Comparison of ENCODE assay signal across 26 mouse cellular contexts in genomic region chr2:35161846-35162488, GRCm38 (mm10). TPM values are rescaled to one million over a fixed set of nuclear protein-coding genes. Genes with fewer than 3 reads are reported as not detected.
A peak's percentile ranks its signal among the peaks of the same experiment; 100 is the strongest.
DNase-seq lines count a peak whose midpoint lies in the region; ATAC-seq and TF ChIP-seq lines count a peak whose summit lies in the region.
"Had no signal": no experiment of that assay in that cellular context is flagged by ENCODE, and none has a peak within 500 bp of the region (broad histone marks: within the 10 kb centered on the region; RNA-seq: fewer than 3 reads in every experiment).

No protein-coding gene starts in this region.

- H3K9me3 ChIP-seq in heart, embryonic 11.5 days (replicated peaks; ENCODE audit: control insufficient read depth, low read length): no peaks in the 10 kb centered on the region
- no peaks in the 10 kb centered on the region for H3K9me3 ChIP-seq in liver, postnatal 0 days (ENCODE audit: low read length)
- H3K9me3 ChIP-seq: embryonic facial prominence, embryonic 13.5 days; forebrain, embryonic 12.5 days; G1E; heart, embryonic 15.5 days; hindbrain, embryonic 13.5 days; limb, embryonic 10.5 days; liver, embryonic 13.5 days; midbrain, embryonic 12.5 days had no signal

- no peak for TF ChIP-seq EP300 in heart, adult 2 months (IDR thresholded peaks at IDR 0.05; ENCODE audit: insufficient read depth, low read depth, low read length)
- peak; percentile 33; the same call in 1 of the 2 replicates for TF ChIP-seq EP300 in liver, postnatal 0 days (IDR thresholded peaks at IDR 0.05; ENCODE audit: low read depth)

- peak overlapping the region; percentile 44 for H3K27ac ChIP-seq in heart, adult 2 months
- no peak overlapping the region for H3K27ac ChIP-seq in heart, embryonic 11.5 days (ENCODE audit: low read depth, low read length)
- H3K27ac ChIP-seq in liver, adult 2 months (replicated peaks; ENCODE audit: insufficient read depth, low read depth, low read length): 0 out of 2 replicates have a peak overlapping the region, but pooled peaks have one; percentile 25
- H3K27ac ChIP-seq in liver, postnatal 0 days (ENCODE audit: low read depth): peak overlapping the region; percentile 45
- H3K27ac ChIP-seq: embryonic facial prominence, embryonic 13.5 days; forebrain, embryonic 12.5 days; heart, embryonic 15.5 days; hindbrain, embryonic 13.5 days; layer of hippocampus, adult 2 months; limb, embryonic 10.5 days; liver, embryonic 13.5 days; midbrain, embryonic 12.5 days had no signal

- no peak for ATAC-seq in heart, embryonic 11.5 days (replicated peaks; ENCODE audit: insufficient number of reproducible peaks, low FRiP score, low TSS enrichment)
- no peak for ATAC-seq in liver, postnatal 0 days
- ATAC-seq: Patski had no signal

- peaks cover 4% of the 10 kb centered on the region for H3K4me1 ChIP-seq in heart, adult 2 months (ENCODE audit: control insufficient read depth, insufficient read depth, low read length)
- H3K4me1 ChIP-seq in heart, embryonic 11.5 days (ENCODE audit: control insufficient read depth, insufficient read depth, low read length): no peaks in the 10 kb centered on the region; the same call in 1 of the 2 replicates
- peaks cover 14% of the 10 kb centered on the region for H3K4me1 ChIP-seq in liver, adult 2 months (ENCODE audit: control insufficient read depth, insufficient read depth, low read length)
- peaks cover 5% of the 10 kb centered on the region; the same call in 1 of the 2 replicates for H3K4me1 ChIP-seq in liver, postnatal 0 days (ENCODE audit: insufficient read depth)
- H3K4me1 ChIP-seq: embryonic facial prominence, embryonic 13.5 days; forebrain, embryonic 12.5 days; hindbrain, embryonic 13.5 days; limb, embryonic 10.5 days; liver, embryonic 13.5 days; midbrain, embryonic 12.5 days had no signal

- 20% methylated on average over 4 of the region's 4 CpGs for WGBS in heart, adult 2 months
- WGBS in heart, embryonic 11.5 days (ENCODE audit: insufficient replicate concordance): 72% methylated on average over 4 of the region's 4 CpGs
- 75% methylated on average over 4 of the region's 4 CpGs for WGBS in liver, adult 2 months
- 69% methylated on average over 4 of the region's 4 CpGs for WGBS in liver, postnatal 0 days (ENCODE audit: insufficient replicate concordance)

- H3K4me3 ChIP-seq in heart, adult 2 months: no peak overlapping the region
- no peak overlapping the region for H3K4me3 ChIP-seq in heart, embryonic 11.5 days (ENCODE audit: low read depth, low read length)
- no peak overlapping the region for H3K4me3 ChIP-seq in liver, adult 2 months (ENCODE audit: insufficient read depth, low read depth, low read length)
- H3K4me3 ChIP-seq in liver, postnatal 0 days (ENCODE audit: low read depth, low read length): no peak overlapping the region
- H3K4me3 ChIP-seq: embryonic facial prominence, embryonic 13.5 days; erythroblast, embryonic 14.5 days; forebrain, embryonic 12.5 days; heart, embryonic 15.5 days; hindbrain, embryonic 13.5 days; layer of hippocampus, adult 2 months; limb, embryonic 10.5 days; liver, embryonic 13.5 days; midbrain, embryonic 12.5 days had no signal

- intact Hi-C loops in heart, adult 2 months (cut with DNase I): no loop called here

- peak in 1 of 2 experiments; percentile 35 for DNase-seq in heart, adult 2 months
- no peak for DNase-seq in liver, adult 2 months (ENCODE audit: extremely low read depth, low read depth, low spot score)
- no peak for DNase-seq in liver
- DNase-seq in A20 (ENCODE audit: low read depth, low spot score): peak; percentile 17
- no peak for DNase-seq in liver, postnatal 0 days
- no peak for DNase-seq in thymus, adult 18-20 months
- DNase-seq: adrenal gland, postnatal 36 days; B cell, adult 2 months; cerebellum, adult 11 months; cerebellum, adult 9-11 months; gastrocnemius, postnatal 25 days; kidney, adult 9 months; kidney, postnatal 25 days; liver, embryonic 13.5 days had no signal

- H3K4me2 ChIP-seq in heart, embryonic 11.5 days: no peak overlapping the region
- no peak overlapping the region for H3K4me2 ChIP-seq in liver, postnatal 0 days (ENCODE audit: low read depth, low read length)
- H3K4me2 ChIP-seq: embryonic facial prominence, embryonic 13.5 days; forebrain, embryonic 12.5 days; heart, embryonic 15.5 days; hindbrain, embryonic 13.5 days; liver, embryonic 13.5 days; midbrain, embryonic 12.5 days had no signal

- no peak for TF ChIP-seq CTCF in heart, adult 2 months (IDR thresholded peaks at IDR 0.05)
- no peak for TF ChIP-seq CTCF in liver, adult 2 months (IDR thresholded peaks at IDR 0.05; ENCODE audit: low read depth, low read length)
- no peak for TF ChIP-seq CTCF in liver, postnatal 0 days (IDR thresholded peaks at IDR 0.05; ENCODE audit: low read depth)

- H3K79me2 ChIP-seq in heart, adult 2 months (replicated peaks; ENCODE audit: control insufficient read depth, insufficient read depth, low read length): no peaks in the 10 kb centered on the region
- no peaks in the 10 kb centered on the region for H3K79me2 ChIP-seq in liver, adult 2 months (ENCODE audit: control insufficient read depth, insufficient read depth, low read length)

- H3K9ac ChIP-seq in heart, adult 2 months (ENCODE audit: low read depth, low read length): no peak overlapping the region
- no peak overlapping the region for H3K9ac ChIP-seq in heart, embryonic 11.5 days (ENCODE audit: low read depth, low read length)
- H3K9ac ChIP-seq in liver, adult 2 months (ENCODE audit: low read depth, low read length): no peak overlapping the region
- no peak overlapping the region for H3K9ac ChIP-seq in liver, postnatal 0 days (replicated peaks)
- H3K9ac ChIP-seq: embryonic facial prominence, embryonic 13.5 days; forebrain, embryonic 12.5 days; heart, embryonic 15.5 days; hindbrain, embryonic 13.5 days; liver, embryonic 13.5 days; midbrain, embryonic 12.5 days had no signal

- TF ChIP-seq POLR2A in heart, adult 2 months (IDR thresholded peaks at IDR 0.05; ENCODE audit: insufficient read depth, low read depth, low read length): no peak
- TF ChIP-seq POLR2A in liver, adult 2 months (IDR thresholded peaks at IDR 0.05; ENCODE audit: extremely low read depth, insufficient read depth, low read length): no peak

- no peaks in the 10 kb centered on the region for H3K27me3 ChIP-seq in heart, adult 2 months (ENCODE audit: control insufficient read depth, insufficient read depth, low read length)
- H3K27me3 ChIP-seq in heart, embryonic 11.5 days (ENCODE audit: control insufficient read depth, insufficient read depth, low read length): no peaks in the 10 kb centered on the region
- H3K27me3 ChIP-seq in liver, adult 2 months (ENCODE audit: control insufficient read depth, insufficient read depth, low read length): no peaks in the 10 kb centered on the region
- no peaks in the 10 kb centered on the region for H3K27me3 ChIP-seq in liver, postnatal 0 days (ENCODE audit: insufficient read depth, low read length)
- H3K27me3 ChIP-seq: CH12.LX; embryonic facial prominence, embryonic 13.5 days; forebrain, embryonic 12.5 days; heart, embryonic 15.5 days; hindbrain, embryonic 13.5 days; liver, embryonic 13.5 days; midbrain, embryonic 12.5 days; Patski had no signal

- H3K36me3 ChIP-seq in heart, adult 2 months (ENCODE audit: control insufficient read depth, insufficient read depth, low read length): peaks cover 10% of the 10 kb centered on the region
- peaks cover 40% of the 10 kb centered on the region for H3K36me3 ChIP-seq in heart, embryonic 11.5 days (ENCODE audit: control insufficient read depth, insufficient read depth, low read length)
- peaks cover 11% of the 10 kb centered on the region for H3K36me3 ChIP-seq in liver, adult 2 months (ENCODE audit: control insufficient read depth, insufficient read depth, low read length)
- H3K36me3 ChIP-seq in liver, postnatal 0 days (replicated peaks; ENCODE audit: insufficient read depth, low read length): peaks cover 66% of the 10 kb centered on the region

RNA-seq across cellular contexts. Expression of gene Rab14, which starts 39.0 kb away (rescaled TPM):
- total RNA-seq in heart, adult 2 months (2021): 100 to 1,000 TPM; 129 to 135 TPM
- 61.4 and 70.1 TPM in 2 replicates for polyA plus RNA-seq in heart, adult 2 months (2012; rRNA removed)
- 212 and 239 TPM in 2 replicates for polyA plus RNA-seq in heart, embryonic 11.5 days (2014; fragmentation: Nextera tagmentation; extraction: Ambion mirVana)
- total RNA-seq in liver, adult 2 months (2014; rRNA removed): 109 and 112 TPM in 2 replicates
- 246 and 305 TPM in 2 replicates for polyA plus RNA-seq in liver, adult 2 months (2012; rRNA removed)
- polyA plus RNA-seq in liver, postnatal 0 days (2015; fragmentation: Nextera tagmentation; extraction: Ambion mirVana): 208 and 217 TPM in 2 replicates

RNA-seq across cellular contexts. Expression of gene Cntrl, which starts 52.7 kb away (rescaled TPM):
- total RNA-seq in heart, adult 2 months (2021): 1 to 10 TPM; 5.0 to 5.3 TPM
- polyA plus RNA-seq in heart, adult 2 months (2012; rRNA removed): 6.5 and 8.1 TPM in 2 replicates
- 18.9 and 23.0 TPM in 2 replicates for polyA plus RNA-seq in heart, embryonic 11.5 days (2014; fragmentation: Nextera tagmentation; extraction: Ambion mirVana)
- total RNA-seq in liver, adult 2 months (2014; rRNA removed): 13.0 and 22.8 TPM in 2 replicates
- polyA plus RNA-seq in liver, adult 2 months (2012; rRNA removed): 4.9 and 6.1 TPM in 2 replicates
- polyA plus RNA-seq in liver, postnatal 0 days (2015; fragmentation: Nextera tagmentation; extraction: Ambion mirVana): 10.5 and 10.8 TPM in 2 replicates
